Mouse (Mus musculus): ENCODE results near the gene Usp47. TPM values are rescaled to one million over a fixed set of nuclear protein-coding genes. Genes with fewer than 3 reads are reported as not detected.
A peak's percentile ranks its signal among the peaks of the same experiment; 100 is the strongest.

The Usp47 gene
- total and polyA plus RNA-seq, 3 experiments: 15.7 to 90.2 (median 78.0) TPM

GRCm38 (mm10) chr7:112010976-112011375 lies 12.3 kb upstream of the Usp47 start:
- no peaks in the 10 kb centered on the region for H3K36me3 ChIP-seq (ENCODE audit: control insufficient read depth, insufficient read depth, low read length)
- no peaks in the 10 kb centered on the region for H3K79me2 ChIP-seq (replicated peaks; ENCODE audit: control insufficient read depth, insufficient read depth, low read length)
- 69% methylated on average over 4 of the region's 4 CpGs for WGBS
- no peak overlapping the region for H3K4me3 ChIP-seq
- no peak for TF ChIP-seq EP300 (IDR thresholded peaks at IDR 0.05; ENCODE audit: insufficient read depth, low read depth, low read length)
- no peak for TF ChIP-seq CTCF (IDR thresholded peaks at IDR 0.05)
- no peak for TF ChIP-seq POLR2A (IDR thresholded peaks at IDR 0.05; ENCODE audit: insufficient read depth, low read depth, low read length)
- DNase-seq: no peak
- no peaks in the 10 kb centered on the region for H3K27me3 ChIP-seq (ENCODE audit: control insufficient read depth, insufficient read depth, low read length)
- intact Hi-C loops (cut with DNase I): no loop called here
- no peak overlapping the region for H3K27ac ChIP-seq
- no peaks in the 10 kb centered on the region for H3K4me1 ChIP-seq (ENCODE audit: control insufficient read depth, insufficient read depth, low read length)
- no peak overlapping the region for H3K9ac ChIP-seq (ENCODE audit: low read depth, low read length)

GRCm38 (mm10) chr7:112012102-112012501 lies 11.2 kb upstream of the Usp47 start:
- TF ChIP-seq CTCF (IDR thresholded peaks at IDR 0.05): no peak
- TF ChIP-seq POLR2A (IDR thresholded peaks at IDR 0.05; ENCODE audit: insufficient read depth, low read depth, low read length): no peak
- no peak for TF ChIP-seq EP300 (IDR thresholded peaks at IDR 0.05; ENCODE audit: insufficient read depth, low read depth, low read length)
- Histone ChIP-seq H3K79me2 (replicated peaks; ENCODE audit: control insufficient read depth, insufficient read depth, low read length) (no peaks in the 10 kb centered on the region), H3K9ac (ENCODE audit: low read depth, low read length) (no peak overlapping the region), H3K36me3 (ENCODE audit: control insufficient read depth, insufficient read depth, low read length) (no peaks in the 10 kb centered on the region), H3K4me1 (ENCODE audit: control insufficient read depth, insufficient read depth, low read length) (no peaks in the 10 kb centered on the region), H3K4me3 (no peak overlapping the region), H3K27ac (no peak overlapping the region), H3K27me3 (ENCODE audit: control insufficient read depth, insufficient read depth, low read length) (no peaks in the 10 kb centered on the region)
- DNase-seq: peak; percentile 56 to 60
- intact Hi-C loops (cut with DNase I): no loop called here
- WGBS: 24% methylated on average over 5 of the region's 5 CpGs

GRCm38 (mm10) chr7:112012621-112013177 lies 10.6 kb upstream of the Usp47 start:
- intact Hi-C loops (cut with DNase I): no loop called here
- H3K4me3 ChIP-seq: no peak overlapping the region
- 49% methylated on average over 6 of the region's 6 CpGs for WGBS
- no peak overlapping the region for H3K9ac ChIP-seq (ENCODE audit: low read depth, low read length)
- H3K27me3 ChIP-seq (ENCODE audit: control insufficient read depth, insufficient read depth, low read length): no peaks in the 10 kb centered on the region
- TF ChIP-seq EP300 (IDR thresholded peaks at IDR 0.05; ENCODE audit: insufficient read depth, low read depth, low read length) (no peak), POLR2A (IDR thresholded peaks at IDR 0.05; ENCODE audit: insufficient read depth, low read depth, low read length) (no peak), CTCF (IDR thresholded peaks at IDR 0.05) (no peak)
- H3K79me2 ChIP-seq (replicated peaks; ENCODE audit: control insufficient read depth, insufficient read depth, low read length): no peaks in the 10 kb centered on the region
- H3K27ac ChIP-seq: no peak overlapping the region
- H3K4me1 ChIP-seq (ENCODE audit: control insufficient read depth, insufficient read depth, low read length): no peaks in the 10 kb centered on the region
- no peaks in the 10 kb centered on the region for H3K36me3 ChIP-seq (ENCODE audit: control insufficient read depth, insufficient read depth, low read length)
- DNase-seq: no peak

GRCm38 (mm10) chr7:112014148-112014547 lies 9.2 kb upstream of the Usp47 start:
- Histone ChIP-seq H3K36me3 (ENCODE audit: control insufficient read depth, insufficient read depth, low read length) (no peaks in the 10 kb centered on the region), H3K4me1 (ENCODE audit: control insufficient read depth, insufficient read depth, low read length) (no peaks in the 10 kb centered on the region), H3K79me2 (replicated peaks; ENCODE audit: control insufficient read depth, insufficient read depth, low read length) (no peaks in the 10 kb centered on the region), H3K4me3 (no peak overlapping the region), H3K27ac (no peak overlapping the region), H3K27me3 (ENCODE audit: control insufficient read depth, insufficient read depth, low read length) (no peaks in the 10 kb centered on the region), H3K9ac (ENCODE audit: low read depth, low read length) (no peak overlapping the region)
- WGBS: 72% methylated on average over 2 of the region's 2 CpGs
- DNase-seq: no peak
- TF ChIP-seq CTCF (IDR thresholded peaks at IDR 0.05): no peak
- no peak for TF ChIP-seq EP300 (IDR thresholded peaks at IDR 0.05; ENCODE audit: insufficient read depth, low read depth, low read length)
- TF ChIP-seq POLR2A (IDR thresholded peaks at IDR 0.05; ENCODE audit: insufficient read depth, low read depth, low read length): no peak
- intact Hi-C loops (cut with DNase I): no loop called here

- Histone ChIP-seq H3K27ac (peak overlapping the region; percentile 86), H3K4me3 (peak overlapping the region; percentile 86), H3K9ac (ENCODE audit: low read depth, low read length) (peak overlapping the region; percentile 100), H3K4me1 (ENCODE audit: control insufficient read depth, insufficient read depth, low read length) (peaks cover 10% of the 10 kb centered on the region), H3K79me2 (replicated peaks; ENCODE audit: control insufficient read depth, insufficient read depth, low read length) (peaks cover 6% of the 10 kb centered on the region), H3K27me3 (ENCODE audit: control insufficient read depth, insufficient read depth, low read length) (no peaks in the 10 kb centered on the region), H3K36me3 (ENCODE audit: control insufficient read depth, insufficient read depth, low read length) (peaks cover 26% of the 10 kb centered on the region)
- TF ChIP-seq CTCF (IDR thresholded peaks at IDR 0.05): no peak
- no peak for TF ChIP-seq POLR2A (IDR thresholded peaks at IDR 0.05; ENCODE audit: insufficient read depth, low read depth, low read length)
- no peak for TF ChIP-seq EP300 (IDR thresholded peaks at IDR 0.05; ENCODE audit: insufficient read depth, low read depth, low read length)
- DNase-seq: no peak
- WGBS: 25% methylated on average over 17 of the region's 17 CpGs
- intact Hi-C loops (cut with DNase I): loop anchor here (5.0 kb wide), 1 partner anchor 55 kb away; no protein-coding TSS in a partner anchor
Observed at GRCm38 (mm10) chr7:112022506-112023149, 676 bp upstream of the Usp47 start.
